Mouse (Mus musculus) spleen, adult 2 months (tissue): ENCODE results near the gene Hoxc11. TPM values are rescaled to one million over a fixed set of nuclear protein-coding genes. Genes with fewer than 3 reads are reported as not detected.

Experiments used
- DNase-seq, 2 experiments: peaks; one replicate each; pipeline versions ENCODE4 v3.0.0 to v3.0.0-alpha.2; 2012 to 2021; ENCODE audit warnings: low spot score in 2 of 2, low read depth in 1 of 2
- H3K27ac ChIP-seq: fragments of 200-500 bp; 2 replicates; pipeline ENCODE4 v1.5.1; 2012; ENCODE audit warnings: low read length, inconsistent platforms; ENCODE audit not compliant: insufficient read depth
- H3K27me3 ChIP-seq: fragments of 200-500 bp; 2 replicates; pipeline ENCODE4 v1.6.1; 2012; ENCODE audit warnings: mild to moderate bottlenecking, moderate library complexity, low read length, inconsistent platforms; ENCODE audit not compliant: control insufficient read depth, insufficient read depth
- H3K36me3 ChIP-seq: fragments of 200-500 bp; 2 replicates; pipeline ENCODE4 v1.6.1; 2012; ENCODE audit warnings: mild to moderate bottlenecking, low read length, inconsistent platforms; ENCODE audit not compliant: control insufficient read depth, insufficient read depth
- H3K4me1 ChIP-seq: fragments of 200-500 bp; 2 replicates; pipeline ENCODE4 v1.6.1; 2011; ENCODE audit warnings: inconsistent platforms; ENCODE audit not compliant: control insufficient read depth, insufficient read depth, insufficient read length
- H3K4me3 ChIP-seq: fragments of 200-500 bp; 2 replicates; pipeline ENCODE4 v1.5.1; 2011; ENCODE audit warnings: mild to moderate bottlenecking, inconsistent platforms; ENCODE audit not compliant: insufficient read depth, insufficient read length; ENCODE audit errors: extremely low read depth
- CTCF ChIP-seq: fragments of 200-500 bp; IDR thresholded peaks from 2 replicates; pipeline ENCODE4 v1.5.1; 2011; ENCODE audit warnings: mild to moderate bottlenecking, inconsistent platforms; ENCODE audit not compliant: insufficient read depth, insufficient read length, insufficient replicate concordance; ENCODE audit errors: extremely low read depth
- POLR2A ChIP-seq: fragments of 200-500 bp; IDR thresholded peaks from 2 replicates; pipeline ENCODE4 v1.6.1; 2011; ENCODE audit warnings: low read depth, low read length, inconsistent platforms
- WGBS: fragments of 180-500 bp; shearing (Covaris S2); methylation state at CpG from one replicate; pipeline ENCODE4 v1.1.7; 2018; 5-methylcytosine and 5-hydroxymethylcytosine counted together
- polyA plus RNA-seq: library from polyadenylated mRNA; depleted of rRNA; stranded (reverse); fragments of >200 nt; gene quantifications from 2 replicates; pipeline ENCODE4 v1.2.3, GENCODE M21; 2012; rRNA removed

Gene Hoxc11
- polyA plus RNA-seq, 1 experiment: not detected

DNA sequence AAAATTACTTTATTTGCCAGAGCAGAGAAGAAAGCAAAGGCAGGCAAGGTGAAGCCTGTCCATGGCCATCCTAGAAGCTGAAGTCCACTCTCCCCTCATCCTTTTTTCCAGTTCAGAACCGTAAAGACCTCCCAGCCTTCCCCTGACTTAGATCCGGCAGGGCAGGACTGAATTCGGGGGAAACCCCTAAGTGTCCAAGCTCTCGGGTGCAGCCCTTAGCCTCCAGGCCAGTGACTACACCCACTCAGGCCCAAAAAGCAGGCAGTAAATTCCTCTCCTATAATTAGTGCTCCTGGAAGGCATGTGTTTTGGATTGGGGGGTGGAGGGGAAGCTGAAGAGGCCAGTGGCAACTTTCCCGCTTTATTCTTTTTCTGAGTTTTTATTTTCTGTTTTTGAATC is 51.6 kb downstream of the Hoxc11 start:
- TF ChIP-seq CTCF (no peak), POLR2A (no peak)
- WGBS: 22% methylated on average over 5 of the region's 5 CpGs
- H3K27ac ChIP-seq: no peak overlapping the region
- no peak overlapping the region for H3K4me3 ChIP-seq
- no peaks in the 10 kb centered on the region for H3K36me3 ChIP-seq
- no peaks in the 10 kb centered on the region for H3K4me1 ChIP-seq
- H3K27me3 ChIP-seq: peaks cover 37% of the 10 kb centered on the region
- DNase-seq: no peak

DNA sequence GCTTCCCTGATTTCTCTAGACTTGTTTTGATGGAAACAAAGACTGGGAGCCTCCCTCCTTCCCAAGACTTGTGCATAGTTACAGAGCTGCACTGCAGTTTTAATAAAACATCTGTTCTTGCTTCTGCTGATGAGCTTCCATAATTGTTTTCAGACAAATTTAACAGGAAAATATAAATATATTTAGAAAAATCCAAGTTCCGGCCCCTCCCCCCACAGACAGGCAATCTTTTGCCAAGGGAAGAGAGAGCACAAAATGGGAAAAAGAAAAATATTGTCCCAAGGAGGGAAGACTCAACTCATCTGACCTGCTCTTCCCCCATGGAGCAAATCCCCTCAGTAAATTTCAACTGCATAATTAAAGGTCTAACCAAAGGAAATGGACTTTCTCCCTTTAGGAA is 52.1 kb downstream of the Hoxc11 start:
- Histone ChIP-seq H3K4me1 (no peaks in the 10 kb centered on the region), H3K27ac (no peak overlapping the region), H3K36me3 (no peaks in the 10 kb centered on the region), H3K4me3 (no peak overlapping the region), H3K27me3 (peaks cover 39% of the 10 kb centered on the region)
- WGBS: 52% methylated on average over 1 of the region's 1 CpGs
- TF ChIP-seq CTCF: no peak
- no peak for TF ChIP-seq POLR2A
- no peak for DNase-seq

Other genes with a start within 250 kb of the Hoxc11 start
- gene Calcoco1, start 232.2 kb upstream of the Hoxc11 start, polyA plus RNA-seq: 29.6 and 34.9 TPM in 2 replicates
- gene Hoxc13, start 33.3 kb upstream of the Hoxc11 start, polyA plus RNA-seq: not detected in 2 replicates
- not detected in 2 replicates for gene Hoxc12, start 17.7 kb upstream of the Hoxc11 start, polyA plus RNA-seq
- not detected in 2 replicates for gene Hoxc10, start 12.4 kb downstream of the Hoxc11 start, polyA plus RNA-seq
- 0.05 TPM in 1 of 2 replicates, not detected in the other for gene Hoxc5, start 13.0 kb downstream of the Hoxc11 start, polyA plus RNA-seq
- 0.05 TPM in 1 of 2 replicates, not detected in the other for gene Hoxc9, start 22.0 kb downstream of the Hoxc11 start, polyA plus RNA-seq
- gene Hoxc8, start 36.2 kb downstream of the Hoxc11 start, polyA plus RNA-seq: not detected in 2 replicates
- gene Hoxc6, start 43.8 kb downstream of the Hoxc11 start, polyA plus RNA-seq: 0.07 TPM in 1 of 2 replicates, not detected in the other
- gene Hoxc4, start 64.5 kb downstream of the Hoxc11 start, polyA plus RNA-seq: 0.13 and 0.25 TPM in 2 replicates
- 10.6 and 12.5 TPM in 2 replicates for gene Smug1, start 212.7 kb downstream of the Hoxc11 start, polyA plus RNA-seq